Mouse (Mus musculus) erythroblast, embryonic 14.5 days (primary cell): ENCODE results near the gene Ltf. TPM values are rescaled to one million over a fixed set of nuclear protein-coding genes. Genes with fewer than 3 reads are reported as not detected.

ENCODE experiments used
- H3K27me3 ChIP-seq: 2 replicates; pipeline ENCODE4 v1.6.1; 2012; ENCODE audit warnings: inconsistent platforms; ENCODE audit not compliant: control insufficient read depth
- H3K36me3 ChIP-seq: 2 replicates; pipeline ENCODE4 v1.6.1; 2012; ENCODE audit warnings: mild to moderate bottlenecking, inconsistent platforms; ENCODE audit not compliant: control insufficient read depth
- H3K4me1 ChIP-seq: 2 replicates; pipeline ENCODE4 v1.6.1; 2012; ENCODE audit warnings: inconsistent platforms; ENCODE audit not compliant: control insufficient read depth
- H3K4me3 ChIP-seq: replicated peaks from 2 replicates; pipeline ENCODE3; 2012; ENCODE audit warnings: moderate library complexity, mild to moderate bottlenecking, inconsistent platforms
- H3K9me3 ChIP-seq: 2 replicates; pipeline ENCODE4 v1.6.1; 2012; ENCODE audit warnings: low read length, inconsistent platforms, mixed read lengths; ENCODE audit not compliant: control insufficient read depth
- GATA1 ChIP-seq: IDR thresholded peaks from 2 replicates; pipeline ENCODE4 v1.6.1; 2012; ENCODE audit warnings: low read length, inconsistent platforms, mixed read lengths
- TAL1 ChIP-seq: IDR thresholded peaks from 3 replicates; pipeline ENCODE4 v1.6.1; 2012; ENCODE audit warnings: low read length, inconsistent platforms, mixed read lengths
- polyA plus RNA-seq: library from polyadenylated mRNA; stranded (reverse); fragments of >175 nt; gene quantifications from 2 replicates; pipeline ENCODE4 v1.2.3, GENCODE M21; 2012

Gene Ltf
- polyA plus RNA-seq, result not detected in 2 replicates

GRCm38 (mm10) chr9:111019022-111019421, at the start of gene Ltf:
Ltf (plus strand) TSS chr9:111019271.
- H3K9me3 ChIP-seq, result no peaks in the 10 kb centered on the region
- no peaks in the 10 kb centered on the region for H3K27me3 ChIP-seq
- TF ChIP-seq TAL1 (no peak), GATA1 (no peak)
- peaks cover 3% of the 10 kb centered on the region; the same call in 1 of the 2 replicates for H3K4me1 ChIP-seq
- H3K36me3 ChIP-seq, result no peaks in the 10 kb centered on the region
- H3K4me3 ChIP-seq, result no peak within 1 kb of the TSS

GRCm38 (mm10) chr9:110979411-110979810, 39.7 kb upstream of the Ltf start:
- no peak overlapping the region for H3K4me3 ChIP-seq
- no peak for TF ChIP-seq TAL1
- no peak for TF ChIP-seq GATA1
- no peaks in the 10 kb centered on the region for H3K4me1 ChIP-seq
- no peaks in the 10 kb centered on the region for H3K9me3 ChIP-seq
- H3K27me3 ChIP-seq, result no peaks in the 10 kb centered on the region
- H3K36me3 ChIP-seq, result no peaks in the 10 kb centered on the region

GRCm38 (mm10) chr9:110982351-110982750, 36.7 kb upstream of the Ltf start:
- H3K36me3 ChIP-seq, result peaks cover 2% of the 10 kb centered on the region; the same call in 1 of the 2 replicates

GRCm38 (mm10) chr9:110984096-110984495, 35.0 kb upstream of the Ltf start:
- Histone ChIP-seq H3K4me3 (no peak overlapping the region), H3K4me1 (no peaks in the 10 kb centered on the region), H3K36me3 (peaks cover 2% of the 10 kb centered on the region; the same call in 1 of the 2 replicates), H3K9me3 (no peaks in the 10 kb centered on the region; the same call in 1 of the 2 replicates), H3K27me3 (no peaks in the 10 kb centered on the region)
- no peak for TF ChIP-seq GATA1
- no peak for TF ChIP-seq TAL1

More at GRCm38 (mm10) chr9:110982351-110982750, 36.7 kb upstream of the Ltf start:
- no peaks in the 10 kb centered on the region for H3K27me3 ChIP-seq
- H3K9me3 ChIP-seq, result no peaks in the 10 kb centered on the region; the same call in 1 of the 2 replicates
- no peaks in the 10 kb centered on the region for H3K4me1 ChIP-seq
- TF ChIP-seq TAL1 (no peak), GATA1 (no peak)
- H3K4me3 ChIP-seq, result no peak overlapping the region

GRCm38 (mm10) chr9:110985541-110985940, 33.5 kb upstream of the Ltf start:
- H3K36me3 ChIP-seq, result peaks cover 2% of the 10 kb centered on the region; the same call in 1 of the 2 replicates
- no peak overlapping the region for H3K4me3 ChIP-seq
- H3K27me3 ChIP-seq, result no peaks in the 10 kb centered on the region
- H3K9me3 ChIP-seq, result no peaks in the 10 kb centered on the region; the same call in 1 of the 2 replicates
- TF ChIP-seq GATA1 (no peak), TAL1 (no peak)
- no peaks in the 10 kb centered on the region for H3K4me1 ChIP-seq

GRCm38 (mm10) chr9:110985951-110986350, 33.1 kb upstream of the Ltf start:
- H3K4me1 ChIP-seq, result no peaks in the 10 kb centered on the region; the same call in 1 of the 2 replicates
- no peaks in the 10 kb centered on the region; the same call in 1 of the 2 replicates for H3K9me3 ChIP-seq
- H3K27me3 ChIP-seq, result no peaks in the 10 kb centered on the region
- H3K36me3 ChIP-seq, result peaks cover 2% of the 10 kb centered on the region; the same call in 1 of the 2 replicates
- TF ChIP-seq GATA1 (no peak), TAL1 (no peak)
- no peak overlapping the region for H3K4me3 ChIP-seq

DNA sequence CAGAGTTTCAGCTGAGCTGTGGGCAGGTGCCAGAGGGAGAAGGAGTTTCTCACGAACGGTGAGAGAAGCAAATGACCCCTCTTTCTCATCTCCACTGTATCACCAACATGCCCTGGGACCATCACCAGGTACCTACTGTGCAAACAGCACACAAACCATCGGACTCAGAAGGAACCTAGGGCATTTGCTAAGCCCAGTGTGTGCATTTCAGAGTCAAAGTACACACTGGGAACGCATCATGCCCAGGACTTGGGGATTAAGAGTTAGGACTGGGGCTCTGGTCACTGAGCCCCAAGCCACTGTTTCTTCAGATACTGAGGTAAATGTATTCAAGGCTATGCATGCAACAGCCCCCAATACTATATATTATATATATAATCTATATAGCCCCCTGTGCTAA, 31.7 kb upstream of the Ltf start:
- H3K4me3 ChIP-seq, result peak overlapping the region; percentile 28
- H3K4me1 ChIP-seq, result no peaks in the 10 kb centered on the region; the same call in 1 of the 2 replicates
- no peak for TF ChIP-seq TAL1
- no peak for TF ChIP-seq GATA1
- H3K36me3 ChIP-seq, result peaks cover 2% of the 10 kb centered on the region; the same call in 1 of the 2 replicates
- no peaks in the 10 kb centered on the region for H3K27me3 ChIP-seq
- H3K9me3 ChIP-seq, result no peaks in the 10 kb centered on the region; the same call in 1 of the 2 replicates

GRCm38 (mm10) chr9:110988078-110988477, 31.0 kb upstream of the Ltf start:
- Histone ChIP-seq H3K4me3 (no peak overlapping the region), H3K9me3 (no peaks in the 10 kb centered on the region; the same call in 1 of the 2 replicates), H3K4me1 (no peaks in the 10 kb centered on the region; the same call in 1 of the 2 replicates), H3K36me3 (peaks cover 2% of the 10 kb centered on the region; the same call in 1 of the 2 replicates), H3K27me3 (no peaks in the 10 kb centered on the region)
- no peak for TF ChIP-seq TAL1
- TF ChIP-seq GATA1, result no peak

DNA sequence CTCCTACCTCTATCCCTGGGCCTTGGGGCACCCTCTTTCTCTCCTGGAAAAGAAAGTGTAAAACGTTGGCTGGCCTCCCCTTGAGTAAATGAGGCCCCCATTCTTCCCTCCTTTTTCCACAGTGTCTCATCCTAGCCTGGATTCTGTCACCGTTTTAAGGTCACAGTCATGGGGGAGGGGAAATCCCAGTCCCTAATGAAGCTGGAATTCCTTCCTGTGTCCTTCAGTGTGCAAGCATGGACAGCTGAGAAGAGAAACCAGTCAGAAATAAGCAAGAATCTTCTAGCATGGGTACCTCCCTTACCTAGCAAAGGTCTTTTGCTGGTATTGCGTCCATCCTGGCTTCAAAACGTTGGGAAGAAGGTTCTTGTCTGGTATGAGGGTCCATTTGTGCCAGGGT, 29.9 kb upstream of the Ltf start:
- Histone ChIP-seq H3K4me3 (peak overlapping the region; percentile 7), H3K27me3 (no peaks in the 10 kb centered on the region), H3K36me3 (peaks cover 2% of the 10 kb centered on the region; the same call in 1 of the 2 replicates), H3K9me3 (no peaks in the 10 kb centered on the region; the same call in 1 of the 2 replicates), H3K4me1 (no peaks in the 10 kb centered on the region; the same call in none of the 2 replicates)
- no peak for TF ChIP-seq GATA1
- TF ChIP-seq TAL1, result no peak

GRCm38 (mm10) chr9:110989543-110989942, 29.5 kb upstream of the Ltf start:
- peaks cover under 1% of the 10 kb centered on the region for H3K4me1 ChIP-seq
- peaks cover 2% of the 10 kb centered on the region; the same call in 1 of the 2 replicates for H3K36me3 ChIP-seq
- TF ChIP-seq GATA1, result no peak
- TF ChIP-seq TAL1, result no peak
- H3K4me3 ChIP-seq, result peak overlapping the region; percentile 7
- H3K27me3 ChIP-seq, result no peaks in the 10 kb centered on the region
- H3K9me3 ChIP-seq, result no peaks in the 10 kb centered on the region; the same call in 1 of the 2 replicates
